21 mouse cellular contexts compared by ENCODE assay signal in the genomic region with DNA sequence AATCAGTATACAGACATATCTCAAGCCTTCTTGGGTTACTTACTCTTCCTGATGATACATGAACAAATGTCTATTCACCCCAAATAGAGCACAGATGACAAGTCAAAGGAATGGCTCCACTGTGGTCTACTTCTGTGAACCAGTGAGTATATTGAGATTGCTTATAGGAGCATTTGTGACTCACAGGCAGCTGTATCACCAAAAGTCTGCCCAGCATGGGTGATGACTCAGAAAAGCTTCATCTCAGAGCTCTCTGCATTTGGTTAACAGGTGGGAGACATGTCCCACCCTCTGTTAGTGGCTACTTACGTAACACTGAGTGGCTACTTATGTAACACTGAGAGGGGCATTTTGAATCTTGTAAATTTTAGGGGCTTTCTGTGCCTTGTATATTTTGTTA.
A peak's percentile ranks its signal among the peaks of the same experiment; 100 is the strongest.
DNase-seq lines count a peak whose midpoint lies in the region; ATAC-seq lines count a peak whose summit lies in the region.
"Had no signal": no experiment of that assay in that cellular context is flagged by ENCODE, and none has a peak within 500 bp of the region (broad histone marks: within the 10 kb centered on the region; RNA-seq: fewer than 3 reads in every experiment).

No protein-coding gene starts in this region.

- intact Hi-C loops in left cerebral cortex, postnatal 25 days (cut with DNase I): no loop called here

- peak; percentile 64; the same call in 1 of the 2 replicates for ATAC-seq in frontal cortex, adult (ENCODE audit: low TSS enrichment)
- ATAC-seq: forebrain, embryonic 15.5 days; hindbrain, postnatal 0 days; inflammation-experienced regulatory T-cells, adult 6 months; Patski had no signal

- DNase-seq in frontal cortex, postnatal 25 days (ENCODE audit: low spot score in 2 of 2): no peak
- peak; percentile 15 to 71 for DNase-seq in left cerebral cortex, postnatal 25 days (ENCODE audit: low spot score in 2 of 2)
- DNase-seq in left cerebral cortex, adult 18-20 months (ENCODE audit: low spot score in 2 of 2): no peak
- DNase-seq in Muller cell, postnatal 12 days (ENCODE audit: inconsistent ontology term): peak; percentile 76
- DNase-seq in adrenal gland, adult 2 months: no peak
- DNase-seq: adrenal gland, postnatal 14 days; cerebellum, adult 11-12 months; cerebellum, adult 8-10 months; cerebellum, postnatal 10 days; cerebellum, postnatal 36 days; embryo, embryonic 11 days; gastrocnemius, postnatal 10 days; gastrocnemius, postnatal 36 days; heart, adult 2 months; heart, postnatal 14 days; heart, postnatal 4 days had no signal

Comparison
In these comparisons a context has a peak if more than half of its experiments do, and no peak if none do; other contexts are left out.
1. DNase-seq: peak in left cerebral cortex, postnatal 25 days (2 of 2) and Muller cell, postnatal 12 days (single experiment); none in frontal cortex, postnatal 25 days (0 of 2), left cerebral cortex, adult 18-20 months (0 of 2) and adrenal gland, adult 2 months (single experiment).